Mouse (Mus musculus) kidney, postnatal 14 days (tissue): ENCODE data around the gene Ccdc78.

Experiments
- DNase-seq: peaks from one replicate; pipeline ENCODE4 v3.0.0; 2022; ENCODE audit warnings: mixed read lengths

Ccdc78 gene

GRCm38 (mm10) chr17:25835301-25835700 lies 48.9 kb downstream of the Ccdc78 start:
- no peak for DNase-seq

GRCm38 (mm10) chr17:25835816-25836215 lies 49.4 kb downstream of the Ccdc78 start:
- no peak for DNase-seq

- DNase-seq: peak; percentile 64
Observed at GRCm38 (mm10) chr17:25836397-25837075, 50.2 kb downstream of the Ccdc78 start.

- DNase-seq: peak; percentile 85
Observed at GRCm38 (mm10) chr17:25837076-25837410, 50.7 kb downstream of the Ccdc78 start, which contains the start of gene Rhbdl1. Gene Rhbdl1 (minus strand): TSS chr17:25837295.

GRCm38 (mm10) chr17:25837533-25837932 lies 51.2 kb downstream of the Ccdc78 start:
- DNase-seq: no peak

GRCm38 (mm10) chr17:25838904-25839303 lies 52.5 kb downstream of the Ccdc78 start:
- DNase-seq: no peak

GRCm38 (mm10) chr17:25839455-25840235 lies 53.3 kb downstream of the Ccdc78 start:
- peak; percentile 64 for DNase-seq
